Mouse (Mus musculus) stomach, embryonic 15.5 days (tissue): ENCODE data around the gene Gch1. TPM values are rescaled to one million over a fixed set of nuclear protein-coding genes. Genes with fewer than 3 reads are reported as not detected.

Source experiments
- ATAC-seq: fragments of 200-750 bp; cut with Nextera tagmentation; 2 replicates; pipeline ENCODE4 v1.8.0; 2017; ENCODE audit warnings: low read depth, moderate number of reproducible peaks, moderate TSS enrichment; ENCODE audit not compliant: insufficient read depth, low FRiP score
- H3K27ac ChIP-seq: fragments of 300-500 bp; sonication (generic); 2 replicates; pipeline ENCODE4 v1.5.1; 2015; ENCODE audit warnings: mild to moderate bottlenecking, inconsistent platforms
- H3K27me3 ChIP-seq: fragments of 300-500 bp; sonication (generic); replicated peaks from 2 replicates; pipeline ENCODE4 v1.6.1; 2015; ENCODE audit warnings: inconsistent platforms
- H3K36me3 ChIP-seq: fragments of 300-500 bp; sonication (generic); 2 replicates; pipeline ENCODE4 v1.6.1; 2015; ENCODE audit warnings: inconsistent platforms
- H3K4me1 ChIP-seq: fragments of 300-500 bp; sonication (generic); 2 replicates; pipeline ENCODE4 v1.6.1; 2015; ENCODE audit warnings: inconsistent platforms
- H3K4me2 ChIP-seq: fragments of 300-500 bp; sonication (generic); 2 replicates; pipeline ENCODE4 v1.6.1; 2015; ENCODE audit warnings: mild to moderate bottlenecking, inconsistent platforms
- H3K4me3 ChIP-seq: fragments of 300-500 bp; sonication (generic); replicated peaks from 2 replicates; pipeline ENCODE4 v1.5.1; 2015; ENCODE audit warnings: inconsistent platforms
- H3K9ac ChIP-seq: fragments of 300-500 bp; sonication (generic); 2 replicates; pipeline ENCODE4 v1.6.1; 2015; ENCODE audit warnings: inconsistent platforms
- H3K9me3 ChIP-seq: fragments of 300-500 bp; sonication (generic); 2 replicates; pipeline ENCODE4 v1.6.1; 2016; ENCODE audit warnings: inconsistent platforms
- WGBS: fragments of 180-500 bp; shearing (Covaris S2); methylation state at CpG from one replicate; pipeline ENCODE4 v1.1.7; 2015; 5-methylcytosine and 5-hydroxymethylcytosine counted together
- polyA plus RNA-seq: library from polyadenylated mRNA; unstranded; fragments of >200 nt; fragmentation: Nextera tagmentation; extraction: Ambion mirVana; gene quantifications from 2 replicates; pipeline ENCODE4 v1.2.1, GENCODE M21; 2015

The Gch1 gene
- polyA plus RNA-seq, result 7.7 and 8.9 TPM in 2 replicates

- H3K36me3 ChIP-seq, result no peaks in the 10 kb centered on the region
- peak within 1 kb of the TSS; percentile 99 for H3K4me2 ChIP-seq
- 0 out of 2 replicates have a peak within 1 kb of the TSS, but pooled peaks have one; percentile 26 for H3K27ac ChIP-seq
- no peaks in the 10 kb centered on the region for H3K9me3 ChIP-seq
- H3K9ac ChIP-seq, result peak within 1 kb of the TSS; percentile 61
- H3K27me3 ChIP-seq, result no peaks in the 10 kb centered on the region
- H3K4me1 ChIP-seq, result no peaks in the 10 kb centered on the region; the same call in 1 of the 2 replicates
- peak within 1 kb of the TSS; percentile 73 for H3K4me3 ChIP-seq
- WGBS, result under 1% methylated on average over 68 of the region's 68 CpGs
- ATAC-seq, result peak; percentile 87
Observed at GRCm38 (mm10) chr14:47188848-47189634, at the start of gene Gch1. Gene Gch1, minus strand, starts transcription at chr14:47189413.

- H3K4me3 ChIP-seq, result no peak overlapping the region
- no peak overlapping the region for H3K4me2 ChIP-seq
- WGBS, result 87% methylated on average over 4 of the region's 4 CpGs
- H3K4me1 ChIP-seq, result no peaks in the 10 kb centered on the region
- no peaks in the 10 kb centered on the region for H3K36me3 ChIP-seq
- no peak for ATAC-seq
- no peak overlapping the region for H3K9ac ChIP-seq
- H3K9me3 ChIP-seq, result no peaks in the 10 kb centered on the region
- H3K27me3 ChIP-seq, result no peaks in the 10 kb centered on the region
- no peak overlapping the region for H3K27ac ChIP-seq
Observed at GRCm38 (mm10) chr14:47237286-47237685, 48.1 kb upstream of the Gch1 start.

- no peaks in the 10 kb centered on the region for H3K27me3 ChIP-seq
- H3K27ac ChIP-seq, result no peak overlapping the region
- WGBS, result 96% methylated on average over 7 of the region's 7 CpGs
- H3K4me3 ChIP-seq, result no peak overlapping the region
- no peak overlapping the region for H3K4me2 ChIP-seq
- no peaks in the 10 kb centered on the region for H3K4me1 ChIP-seq
- H3K36me3 ChIP-seq, result no peaks in the 10 kb centered on the region
- ATAC-seq, result no peak
- no peaks in the 10 kb centered on the region for H3K9me3 ChIP-seq
- H3K9ac ChIP-seq, result no peak overlapping the region
Observed at GRCm38 (mm10) chr14:47236491-47236890, 47.3 kb upstream of the Gch1 start.

GRCm38 (mm10) chr14:47234526-47235250 lies 45.5 kb upstream of the Gch1 start:
- no peak for ATAC-seq
- Histone ChIP-seq H3K9ac (no peak overlapping the region), H3K27ac (no peak overlapping the region), H3K27me3 (no peaks in the 10 kb centered on the region), H3K4me2 (no peak overlapping the region), H3K4me1 (no peaks in the 10 kb centered on the region), H3K4me3 (no peak overlapping the region), H3K9me3 (no peaks in the 10 kb centered on the region), H3K36me3 (no peaks in the 10 kb centered on the region)
- WGBS, result 65% methylated on average over 5 of the region's 5 CpGs

- ATAC-seq, result no peak
- Histone ChIP-seq H3K27me3 (no peaks in the 10 kb centered on the region), H3K4me2 (no peak overlapping the region), H3K4me1 (no peaks in the 10 kb centered on the region), H3K4me3 (no peak overlapping the region), H3K36me3 (no peaks in the 10 kb centered on the region), H3K9ac (no peak overlapping the region), H3K9me3 (no peaks in the 10 kb centered on the region), H3K27ac (no peak overlapping the region)
- WGBS, result 88% methylated on average over 3 of the region's 3 CpGs
Observed at GRCm38 (mm10) chr14:47234032-47234431, 44.8 kb upstream of the Gch1 start.

GRCm38 (mm10) chr14:47233602-47234001 lies 44.4 kb upstream of the Gch1 start:
- WGBS, result 61% methylated on average over 2 of the region's 2 CpGs

GRCm38 (mm10) chr14:47229796-47230376 lies 40.7 kb upstream of the Gch1 start:
- ATAC-seq, result no peak
- H3K27ac ChIP-seq, result no peak overlapping the region
- H3K27me3 ChIP-seq, result no peaks in the 10 kb centered on the region
- H3K36me3 ChIP-seq, result no peaks in the 10 kb centered on the region
- no peak overlapping the region for H3K4me3 ChIP-seq
- no peaks in the 10 kb centered on the region for H3K9me3 ChIP-seq
- H3K9ac ChIP-seq, result no peak overlapping the region
- H3K4me1 ChIP-seq, result no peaks in the 10 kb centered on the region
- no peak overlapping the region for H3K4me2 ChIP-seq
- WGBS, result 62% methylated on average over 11 of the region's 11 CpGs

More at GRCm38 (mm10) chr14:47233602-47234001, 44.4 kb upstream of the Gch1 start:
- H3K4me1 ChIP-seq, result no peaks in the 10 kb centered on the region
- ATAC-seq, result no peak
- H3K36me3 ChIP-seq, result no peaks in the 10 kb centered on the region
- H3K4me3 ChIP-seq, result no peak overlapping the region
- no peak overlapping the region for H3K4me2 ChIP-seq
- H3K27me3 ChIP-seq, result no peaks in the 10 kb centered on the region
- H3K9ac ChIP-seq, result no peak overlapping the region
- H3K9me3 ChIP-seq, result no peaks in the 10 kb centered on the region
- no peak overlapping the region for H3K27ac ChIP-seq

- no peaks in the 10 kb centered on the region for H3K27me3 ChIP-seq
- no peak for ATAC-seq
Observed at GRCm38 (mm10) chr14:47225931-47226330, 36.7 kb upstream of the Gch1 start.

GRCm38 (mm10) chr14:47224476-47225325 lies 35.5 kb upstream of the Gch1 start:
- H3K4me3 ChIP-seq, result no peak overlapping the region
- no peak overlapping the region for H3K9ac ChIP-seq
- H3K9me3 ChIP-seq, result no peaks in the 10 kb centered on the region
- H3K36me3 ChIP-seq, result no peaks in the 10 kb centered on the region
- H3K27ac ChIP-seq, result no peak overlapping the region
- 72% methylated on average over 10 of the region's 10 CpGs for WGBS
- no peaks in the 10 kb centered on the region for H3K4me1 ChIP-seq
- no peaks in the 10 kb centered on the region for H3K27me3 ChIP-seq
- no peak for ATAC-seq
- H3K4me2 ChIP-seq, result no peak overlapping the region

More at GRCm38 (mm10) chr14:47225931-47226330, 36.7 kb upstream of the Gch1 start:
- WGBS, result 79% methylated on average over 8 of the region's 8 CpGs
- no peak overlapping the region for H3K9ac ChIP-seq
- H3K4me3 ChIP-seq, result no peak overlapping the region
- H3K27ac ChIP-seq, result no peak overlapping the region
- no peak overlapping the region for H3K4me2 ChIP-seq
- no peaks in the 10 kb centered on the region for H3K36me3 ChIP-seq
- no peaks in the 10 kb centered on the region for H3K9me3 ChIP-seq
- H3K4me1 ChIP-seq, result no peaks in the 10 kb centered on the region

GRCm38 (mm10) chr14:47222631-47223450 lies 33.6 kb upstream of the Gch1 start:
- WGBS, result 65% methylated on average over 11 of the region's 11 CpGs
- Histone ChIP-seq H3K4me3 (no peak overlapping the region), H3K27ac (no peak overlapping the region), H3K27me3 (no peaks in the 10 kb centered on the region), H3K4me1 (no peaks in the 10 kb centered on the region), H3K9me3 (no peaks in the 10 kb centered on the region), H3K36me3 (no peaks in the 10 kb centered on the region), H3K4me2 (no peak overlapping the region), H3K9ac (no peak overlapping the region)
- ATAC-seq, result no peak; the same call in 1 of the 2 replicates

- Histone ChIP-seq H3K27me3 (no peaks in the 10 kb centered on the region), H3K9me3 (no peaks in the 10 kb centered on the region), H3K4me3 (no peak overlapping the region), H3K4me1 (no peaks in the 10 kb centered on the region), H3K9ac (no peak overlapping the region), H3K36me3 (no peaks in the 10 kb centered on the region), H3K27ac (no peak overlapping the region), H3K4me2 (no peak overlapping the region)
- WGBS, result 79% methylated on average over 11 of the region's 11 CpGs
- no peak for ATAC-seq
Observed at GRCm38 (mm10) chr14:47221567-47221966, 32.4 kb upstream of the Gch1 start.
